Mouse (Mus musculus) adrenal gland, postnatal 36 days (tissue): ENCODE results near the gene Defb48. TPM values are rescaled to one million over a fixed set of nuclear protein-coding genes. Genes with fewer than 3 reads are reported as not detected.

Experiments used
- DNase-seq, 2 experiments: peaks; one replicate each; pipeline ENCODE4 v3.0.0; 2021; ENCODE audit warnings: mixed read lengths in 1 of 2
- long read RNA-seq, 2 experiments: library from polyadenylated mRNA; stranded (forward); transcript quantifications; one replicate each; pipeline ENCODE4 v2.0.0; 2021; ENCODE audit warnings: borderline sequencing depth in 2 of 2
- total RNA-seq, 2 experiments: library from RNA; stranded (reverse); gene quantifications; 2 replicates each; pipeline ENCODE4 v1.2.3; 2021

Defb48 gene
- not detected for total RNA-seq
- long read RNA-seq, experiment 1: 0 reads
- long read RNA-seq, experiment 2: 0 reads

- DNase-seq: no peak
Measured at GRCm38 (mm10) chr14:62984410-62984809, at the start of gene Defb48. Gene Defb48 (minus strand): TSS chr14:62984510.

DNA sequence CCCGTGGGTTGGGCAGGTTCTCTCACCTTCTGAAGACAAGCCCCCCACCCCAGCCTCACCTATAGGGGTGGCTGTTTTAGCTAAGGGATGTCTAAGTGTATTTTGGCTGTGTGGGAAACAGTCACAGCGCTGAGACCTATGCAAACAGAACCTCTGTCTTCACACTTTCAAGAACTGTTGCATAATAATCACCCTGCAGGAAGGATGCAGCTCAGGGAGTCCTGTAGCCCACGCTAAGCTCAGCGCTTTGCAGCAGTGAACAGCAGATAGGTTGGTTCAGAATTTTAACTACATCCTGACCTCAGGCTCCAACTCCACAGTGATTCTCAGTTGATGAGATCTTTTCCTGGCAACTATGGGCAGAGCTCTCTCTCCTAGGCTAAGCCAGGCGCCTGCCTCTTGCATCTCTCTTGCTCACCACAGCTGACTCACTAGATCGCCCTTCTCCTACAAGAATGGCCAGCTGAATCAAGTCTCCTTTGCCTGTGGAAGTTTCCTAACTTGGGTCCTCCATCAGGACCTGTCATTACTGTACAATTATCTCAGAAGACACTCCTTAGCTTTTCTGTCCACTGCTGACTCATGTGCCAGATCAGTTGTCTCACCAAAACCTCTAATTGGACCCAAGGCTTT lies 36.3 kb upstream of the Defb48 start:
- peak in 1 of 2 experiments; percentile 18 for DNase-seq

DNA sequence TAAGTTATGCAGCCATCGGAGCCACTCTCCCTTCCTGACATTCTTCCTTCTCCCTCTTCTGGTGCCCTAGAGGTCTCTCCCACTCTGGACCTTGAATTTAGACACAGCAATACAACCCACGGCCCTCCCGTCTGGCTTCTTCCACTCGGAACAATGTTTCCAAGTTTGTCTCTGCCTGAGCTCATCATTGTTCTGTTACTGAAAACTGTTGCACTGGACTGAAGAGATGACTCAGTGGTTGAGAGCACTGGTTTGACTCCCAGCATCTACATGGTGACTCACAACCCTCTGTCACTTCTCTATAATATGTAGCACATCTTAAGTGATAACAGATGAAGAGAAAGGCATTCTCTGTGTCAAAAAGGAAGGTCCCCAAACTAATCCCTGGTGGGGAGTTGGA lies 30.4 kb upstream of the Defb48 start:
- DNase-seq: no peak

DNA sequence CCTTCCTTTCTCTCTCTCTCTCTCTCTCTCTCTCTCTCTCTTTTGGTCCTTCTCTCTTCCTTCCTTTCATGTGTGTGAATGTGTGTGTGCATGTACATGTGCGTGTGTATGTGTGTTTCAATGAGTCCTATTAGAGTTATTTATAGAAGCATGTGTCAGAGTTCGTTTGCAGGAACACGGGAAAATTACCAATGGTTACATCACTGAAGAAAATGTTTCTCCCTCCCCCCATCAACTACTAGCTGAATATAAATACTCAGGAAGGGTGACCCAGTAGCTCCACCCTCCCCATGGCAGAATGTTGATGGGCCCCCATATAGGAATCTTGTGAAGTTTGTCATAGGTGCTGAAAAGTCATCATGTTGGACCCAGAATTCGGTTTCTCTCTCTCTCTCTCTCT lies 28.8 kb upstream of the Defb48 start:
- no peak for DNase-seq

DNA sequence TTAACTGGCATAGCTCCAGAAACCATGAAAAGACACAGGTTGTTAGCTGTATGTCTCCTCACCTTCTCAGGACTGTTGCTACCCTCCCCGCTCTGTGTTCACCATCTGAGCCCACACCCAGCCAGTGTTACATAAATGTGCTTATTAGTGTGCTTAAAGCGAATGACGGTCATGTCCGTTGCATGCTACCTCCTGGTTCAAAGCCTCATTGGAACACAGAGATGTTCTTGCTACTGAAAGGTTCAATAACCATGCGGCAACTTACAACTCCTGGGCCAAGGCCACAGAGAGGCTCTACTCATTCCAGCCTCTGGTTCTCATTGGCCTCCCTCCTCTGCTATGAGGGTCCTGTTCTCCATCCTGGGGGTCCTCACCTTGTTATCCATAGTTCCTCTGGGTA lies 27.2 kb upstream of the Defb48 start, which contains the start of gene Defb43:
TSS of gene Defb43 (plus strand) at position 301 of the 400 bp plus-strand sequence.
- no peak for DNase-seq

DNA sequence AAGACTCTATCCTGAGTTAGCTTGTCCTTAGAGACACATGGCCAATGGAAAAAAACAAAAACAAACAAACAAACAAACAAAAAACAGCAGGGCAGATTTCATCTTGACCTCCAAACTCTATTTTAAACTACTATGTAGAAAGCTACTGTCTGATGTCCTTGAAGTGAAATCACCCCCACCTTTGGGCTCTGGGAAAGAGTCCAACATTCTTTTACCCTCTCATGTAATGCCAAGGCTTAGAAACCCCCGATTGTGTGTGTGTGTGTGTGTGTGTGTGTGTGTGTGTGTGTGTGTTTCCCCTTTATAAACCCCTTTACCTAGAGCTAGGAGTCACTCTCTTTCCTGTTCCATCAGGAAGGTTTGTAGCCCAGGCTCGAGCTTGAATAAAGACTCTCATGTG lies 18.3 kb upstream of the Defb48 start:
- peak; percentile 19 to 45 for DNase-seq

- no peak for DNase-seq
Measured at GRCm38 (mm10) chr14:62998977-62999376, 14.7 kb upstream of the Defb48 start.

GRCm38 (mm10) chr14:62997777-62998176 lies 13.5 kb upstream of the Defb48 start, which contains the start of gene Defb47:
Gene Defb47 (plus strand): TSS chr14:62998077.
- DNase-seq: no peak

DNA sequence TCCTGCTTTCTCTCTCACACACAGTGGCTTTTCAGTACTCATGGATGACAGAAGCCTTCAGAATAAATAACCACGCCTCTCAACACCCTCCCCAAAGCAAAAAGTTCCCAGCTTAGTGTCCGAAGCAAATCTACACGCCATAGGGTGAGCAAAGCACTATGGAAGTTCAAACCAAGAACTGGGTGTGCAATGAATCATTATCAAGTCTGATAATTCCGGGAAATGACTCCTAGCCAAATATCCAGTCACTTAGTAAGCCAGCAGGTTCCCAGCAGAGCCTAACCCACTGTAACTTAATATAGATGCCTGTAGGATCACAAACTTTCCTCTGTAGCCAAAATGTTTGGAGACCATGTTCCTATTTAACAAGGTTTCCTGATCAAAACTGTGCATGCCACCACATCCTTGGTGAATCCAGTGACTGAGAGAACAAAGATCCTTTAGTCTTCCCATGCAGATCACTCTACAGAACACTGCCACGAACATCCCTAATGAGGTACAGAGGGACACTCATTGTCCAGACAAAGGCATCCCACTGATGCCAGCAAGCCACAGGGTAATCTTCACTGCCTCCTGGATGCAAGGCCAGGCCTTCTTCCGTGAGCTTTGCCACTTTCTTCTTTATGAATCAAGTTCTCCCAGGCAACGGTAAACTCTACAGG lies 7.7 kb upstream of the Defb48 start:
- DNase-seq: no peak

DNA sequence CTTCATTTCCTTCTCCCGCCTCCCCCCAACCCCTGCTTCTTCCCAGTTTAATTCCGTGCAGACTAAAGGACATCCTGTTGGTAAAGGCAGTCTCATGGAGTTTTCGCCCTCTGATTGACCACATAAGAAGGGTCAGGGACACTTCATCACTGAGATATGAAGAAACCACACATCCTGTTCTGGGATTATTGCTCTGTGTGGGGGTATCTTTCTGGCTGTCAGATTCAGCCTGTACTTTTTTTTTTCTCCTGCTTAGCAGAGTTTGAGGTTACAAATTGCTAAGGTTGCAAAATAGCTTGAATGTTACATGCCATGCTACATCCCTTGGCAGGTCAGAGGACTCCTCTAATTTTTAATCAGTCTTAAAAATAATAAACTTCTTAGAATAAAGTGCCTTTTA lies 7.0 kb upstream of the Defb48 start:
- DNase-seq: no peak

DNA sequence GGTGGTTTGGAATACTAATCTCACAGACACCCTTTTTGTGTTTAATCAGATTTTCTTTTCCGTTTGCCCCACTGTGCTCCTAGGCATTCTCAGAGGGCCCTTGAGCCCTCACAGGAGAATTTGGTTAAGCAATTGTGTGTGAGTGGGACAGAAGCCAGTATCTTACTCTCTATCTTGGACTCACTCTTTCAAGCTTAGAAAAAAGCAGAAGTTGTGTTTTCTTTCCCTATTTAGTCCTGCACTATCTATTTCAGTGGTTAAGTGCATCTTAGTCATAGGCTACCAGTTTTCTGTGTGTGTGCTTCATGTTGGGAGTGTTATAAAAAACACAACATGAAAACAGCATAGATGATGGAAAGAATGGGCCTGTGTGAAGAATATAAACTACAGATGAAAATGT lies 4.5 kb downstream of the Defb48 start:
- DNase-seq: no peak

DNA sequence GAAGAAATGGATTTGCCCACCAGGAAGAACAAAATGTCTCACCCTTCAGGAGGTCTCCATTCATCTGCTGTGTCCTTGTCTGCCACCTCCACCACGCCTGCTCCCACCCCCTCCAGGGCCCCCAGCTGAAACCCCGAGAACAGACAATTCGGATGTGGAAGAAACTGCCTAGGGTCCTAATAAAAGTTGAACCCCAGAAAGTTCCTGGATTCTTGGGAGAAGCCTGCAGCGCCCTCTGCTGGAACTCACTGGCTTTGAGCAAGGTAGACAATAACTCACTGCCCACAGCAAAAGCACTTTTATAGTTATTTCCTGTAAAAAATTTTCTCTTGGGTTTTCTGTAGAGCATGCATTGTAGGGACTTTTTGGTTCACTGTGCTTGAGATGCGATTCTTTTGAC lies 9.3 kb downstream of the Defb48 start:
- peak; percentile 76 to 82 for DNase-seq

GRCm38 (mm10) chr14:62965811-62966520 lies 18.3 kb downstream of the Defb48 start:
- DNase-seq: peak in 1 of 2 experiments; percentile 46

- DNase-seq: peak in 1 of 2 experiments; percentile 11
Measured at GRCm38 (mm10) chr14:62965342-62965741, 19.0 kb downstream of the Defb48 start.

DNA sequence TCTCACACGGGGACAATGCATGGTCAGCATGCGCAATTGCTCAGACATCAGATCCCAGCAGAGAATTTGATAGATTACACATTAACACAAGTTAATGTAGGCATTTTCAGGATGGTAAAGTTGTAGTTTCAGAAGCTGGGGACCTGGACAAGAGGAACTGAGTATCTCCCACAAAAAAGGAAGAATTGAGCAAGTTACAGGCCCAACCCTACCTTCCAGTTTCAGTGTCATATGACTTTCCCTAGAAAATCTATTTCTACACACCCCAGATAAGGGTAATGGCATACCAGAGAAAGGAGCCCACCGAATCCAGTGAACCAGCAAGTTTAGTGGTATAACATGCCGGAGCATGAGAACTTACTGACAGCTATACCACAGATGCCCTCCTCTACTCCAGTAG lies 20.7 kb downstream of the Defb48 start:
- no peak for DNase-seq

DNA sequence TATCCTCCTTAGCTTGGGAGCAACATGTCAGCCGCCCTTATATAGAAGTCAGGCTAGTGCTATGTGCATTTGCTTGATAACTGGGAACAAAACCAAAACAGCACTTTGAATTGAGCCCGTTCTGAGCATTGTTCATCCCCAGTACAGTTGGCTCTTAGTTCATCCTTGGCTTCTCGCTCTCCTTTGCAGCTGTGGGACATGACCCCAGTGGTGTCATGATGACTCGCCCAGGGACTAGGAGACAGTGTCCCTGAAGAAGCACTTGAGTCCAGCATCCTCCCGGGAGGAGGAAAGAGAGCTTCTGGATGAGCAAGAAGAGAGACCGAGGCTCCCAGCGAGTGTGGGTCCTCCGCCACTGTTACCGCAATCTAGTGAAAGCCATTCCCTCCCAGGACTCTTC lies 28.2 kb downstream of the Defb48 start:
- DNase-seq: no peak

DNA sequence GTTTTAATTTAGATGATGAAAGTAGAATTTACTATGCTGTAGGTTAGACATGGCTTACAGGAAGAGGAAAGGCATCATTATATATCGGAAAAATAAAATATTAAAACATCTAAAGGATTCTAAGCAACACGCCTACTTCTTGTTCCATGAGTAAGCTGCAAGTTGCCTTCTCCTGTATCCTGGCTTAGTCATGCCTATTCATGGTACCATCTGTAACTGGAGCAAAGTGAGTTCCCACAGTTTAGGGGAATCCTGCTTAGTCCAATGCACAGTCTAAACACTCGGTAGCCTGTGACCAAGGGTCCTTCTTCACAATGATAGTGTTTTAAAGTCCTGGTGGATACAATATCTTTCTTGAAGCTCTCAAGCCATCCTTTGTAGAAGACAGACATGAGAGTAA lies 37.5 kb downstream of the Defb48 start:
- no peak for DNase-seq

GRCm38 (mm10) chr14:62940383-62941074 lies 43.8 kb downstream of the Defb48 start:
- peak; percentile 87 to 91 for DNase-seq

GRCm38 (mm10) chr14:62939435-62939834 lies 44.9 kb downstream of the Defb48 start:
- no peak for DNase-seq

DNA sequence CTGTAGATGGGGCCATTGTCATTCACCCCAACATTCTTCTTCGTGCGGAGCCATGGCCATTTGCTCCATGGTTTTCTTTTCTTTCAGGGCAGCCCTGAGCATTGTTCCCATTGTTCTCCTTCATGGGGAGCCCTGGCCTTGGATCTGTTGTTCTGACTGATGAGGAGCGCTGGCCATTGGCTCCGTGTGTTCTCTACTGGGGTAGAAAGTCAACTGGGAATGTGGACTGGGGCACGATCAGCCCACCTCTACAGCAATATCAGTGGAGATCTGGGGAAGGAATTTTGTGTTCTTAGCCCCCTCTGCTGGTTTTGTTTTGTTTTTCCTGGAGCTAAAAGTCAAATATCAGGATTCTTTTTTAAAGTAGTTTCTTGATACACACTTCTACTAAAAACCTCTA lies 46.6 kb downstream of the Defb48 start:
- DNase-seq: peak; percentile 52 to 68

DNA sequence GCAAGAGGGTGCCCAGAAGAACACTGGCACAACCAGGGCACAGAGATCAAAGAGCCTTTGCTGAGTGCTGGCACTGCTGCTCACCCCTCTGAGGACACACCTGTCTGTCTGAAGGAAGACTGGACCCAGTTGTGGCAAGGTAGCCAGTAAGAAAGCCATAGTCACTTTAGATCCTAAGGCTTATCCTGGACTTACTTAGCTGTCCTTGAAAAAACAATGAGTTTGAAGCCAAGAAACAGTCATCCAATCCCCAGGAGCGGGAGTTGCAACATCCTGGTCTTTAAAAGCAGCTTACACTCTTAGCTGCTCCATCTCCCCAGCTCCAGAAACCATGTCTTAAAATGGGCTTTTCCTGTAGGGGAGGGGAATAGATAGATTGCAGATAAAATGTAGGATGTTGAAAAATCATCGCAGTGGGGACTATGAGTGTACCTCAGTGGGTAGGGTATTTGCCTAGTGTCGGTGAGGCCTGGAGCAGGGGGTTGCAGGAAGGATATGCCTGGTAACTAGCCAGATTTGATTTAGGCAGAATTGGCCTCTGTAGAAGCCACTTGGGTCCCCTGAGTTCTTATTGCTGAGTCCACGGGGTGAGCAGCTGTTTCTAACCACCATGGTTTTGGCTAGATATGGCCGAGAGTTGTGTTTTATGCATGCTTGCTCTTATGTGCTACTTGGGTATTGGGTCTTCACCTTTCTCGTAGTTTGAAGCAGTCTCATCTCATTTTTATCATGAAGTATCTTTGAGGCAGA lies 47.5 kb downstream of the Defb48 start:
- peak; percentile 35 to 40 for DNase-seq

- DNase-seq: no peak
Measured at GRCm38 (mm10) chr14:62935361-62935760, 48.9 kb downstream of the Defb48 start.
